Mouse (Mus musculus): ENCODE results near the gene Mtus2. TPM values are rescaled to one million over a fixed set of nuclear protein-coding genes. Genes with fewer than 3 reads are reported as not detected.
A peak's percentile ranks its signal among the peaks of the same experiment; 100 is the strongest.

Mtus2 gene
- polyA plus RNA-seq, 1 experiment: 8.7 TPM

GRCm38 (mm10) chr5:148266841-148267240, 309.7 kb downstream of the Mtus2 start:
- no peak for TF ChIP-seq POLR2A (IDR thresholded peaks at IDR 0.05; ENCODE audit: control insufficient read depth, extremely low read depth, insufficient read depth, low read length, poor library complexity)
- TF ChIP-seq CTCF (IDR thresholded peaks at IDR 0.05; ENCODE audit: borderline replicate concordance, control insufficient read depth, extremely low read depth, insufficient read depth, low read length, poor library complexity): no peak
- H3K27ac ChIP-seq (ENCODE audit: control insufficient read depth, insufficient read depth, low read length): no peak overlapping the region
- H3K4me3 ChIP-seq (ENCODE audit: control insufficient read depth, insufficient read depth, low read length): no peak overlapping the region
- H3K36me3 ChIP-seq (ENCODE audit: control insufficient read depth, insufficient read depth, low read length): no peaks in the 10 kb centered on the region
- peak; percentile 54 for DNase-seq
- H3K4me1 ChIP-seq (replicated peaks; ENCODE audit: control insufficient read depth, insufficient read depth, low read length): peaks cover 16% of the 10 kb centered on the region
- WGBS: 4% methylated on average over 2 of the region's 2 CpGs
- H3K27me3 ChIP-seq (ENCODE audit: control insufficient read depth, insufficient read depth, low read length): peaks cover 9% of the 10 kb centered on the region; the same call in 1 of the 2 replicates

GRCm38 (mm10) chr5:148267446-148267845, 310.3 kb downstream of the Mtus2 start:
- TF ChIP-seq CTCF (IDR thresholded peaks at IDR 0.05; ENCODE audit: borderline replicate concordance, control insufficient read depth, extremely low read depth, insufficient read depth, low read length, poor library complexity): no peak
- no peak for TF ChIP-seq POLR2A (IDR thresholded peaks at IDR 0.05; ENCODE audit: control insufficient read depth, extremely low read depth, insufficient read depth, low read length, poor library complexity)
- H3K27ac ChIP-seq (ENCODE audit: control insufficient read depth, insufficient read depth, low read length): no peak overlapping the region
- H3K27me3 ChIP-seq (ENCODE audit: control insufficient read depth, insufficient read depth, low read length): peaks cover 9% of the 10 kb centered on the region; the same call in 1 of the 2 replicates
- H3K36me3 ChIP-seq (ENCODE audit: control insufficient read depth, insufficient read depth, low read length): no peaks in the 10 kb centered on the region
- 72% methylated on average over 4 of the region's 4 CpGs for WGBS
- no peak overlapping the region for H3K4me3 ChIP-seq (ENCODE audit: control insufficient read depth, insufficient read depth, low read length)
- peaks cover 16% of the 10 kb centered on the region for H3K4me1 ChIP-seq (replicated peaks; ENCODE audit: control insufficient read depth, insufficient read depth, low read length)
- DNase-seq: no peak

- Histone ChIP-seq H3K27ac (ENCODE audit: control insufficient read depth, insufficient read depth, low read length) (no peak overlapping the region), H3K4me1 (replicated peaks; ENCODE audit: control insufficient read depth, insufficient read depth, low read length) (peaks cover 3% of the 10 kb centered on the region), H3K4me3 (ENCODE audit: control insufficient read depth, insufficient read depth, low read length) (no peak overlapping the region), H3K36me3 (ENCODE audit: control insufficient read depth, insufficient read depth, low read length) (no peaks in the 10 kb centered on the region), H3K27me3 (ENCODE audit: control insufficient read depth, insufficient read depth, low read length) (no peaks in the 10 kb centered on the region)
- DNase-seq: no peak
- 92% methylated on average over 6 of the region's 6 CpGs for WGBS
- TF ChIP-seq CTCF (IDR thresholded peaks at IDR 0.05; ENCODE audit: borderline replicate concordance, control insufficient read depth, extremely low read depth, insufficient read depth, low read length, poor library complexity): no peak
- TF ChIP-seq POLR2A (IDR thresholded peaks at IDR 0.05; ENCODE audit: control insufficient read depth, extremely low read depth, insufficient read depth, low read length, poor library complexity): no peak
These were observed 314.9 kb downstream of the Mtus2 start for GRCm38 (mm10) chr5:148272065-148272464.

GRCm38 (mm10) chr5:148272771-148273170, 315.7 kb downstream of the Mtus2 start:
- no peak overlapping the region for H3K4me3 ChIP-seq (ENCODE audit: control insufficient read depth, insufficient read depth, low read length)
- 91% methylated on average over 6 of the region's 6 CpGs for WGBS
- no peaks in the 10 kb centered on the region for H3K4me1 ChIP-seq (replicated peaks; ENCODE audit: control insufficient read depth, insufficient read depth, low read length)
- H3K36me3 ChIP-seq (ENCODE audit: control insufficient read depth, insufficient read depth, low read length): no peaks in the 10 kb centered on the region
- no peak for DNase-seq
- H3K27me3 ChIP-seq (ENCODE audit: control insufficient read depth, insufficient read depth, low read length): no peaks in the 10 kb centered on the region
- TF ChIP-seq POLR2A (IDR thresholded peaks at IDR 0.05; ENCODE audit: control insufficient read depth, extremely low read depth, insufficient read depth, low read length, poor library complexity) (no peak), CTCF (IDR thresholded peaks at IDR 0.05; ENCODE audit: borderline replicate concordance, control insufficient read depth, extremely low read depth, insufficient read depth, low read length, poor library complexity) (no peak)
- no peak overlapping the region for H3K27ac ChIP-seq (ENCODE audit: control insufficient read depth, insufficient read depth, low read length)

GRCm38 (mm10) chr5:148278233-148278632, 321.1 kb downstream of the Mtus2 start:
- 92% methylated on average over 8 of the region's 8 CpGs for WGBS
- Histone ChIP-seq H3K4me1 (replicated peaks; ENCODE audit: control insufficient read depth, insufficient read depth, low read length) (no peaks in the 10 kb centered on the region), H3K36me3 (ENCODE audit: control insufficient read depth, insufficient read depth, low read length) (no peaks in the 10 kb centered on the region), H3K27me3 (ENCODE audit: control insufficient read depth, insufficient read depth, low read length) (no peaks in the 10 kb centered on the region), H3K27ac (ENCODE audit: control insufficient read depth, insufficient read depth, low read length) (no peak overlapping the region), H3K4me3 (ENCODE audit: control insufficient read depth, insufficient read depth, low read length) (no peak overlapping the region)
- DNase-seq: no peak
- no peak for TF ChIP-seq CTCF (IDR thresholded peaks at IDR 0.05; ENCODE audit: borderline replicate concordance, control insufficient read depth, extremely low read depth, insufficient read depth, low read length, poor library complexity)
- no peak for TF ChIP-seq POLR2A (IDR thresholded peaks at IDR 0.05; ENCODE audit: control insufficient read depth, extremely low read depth, insufficient read depth, low read length, poor library complexity)

- Histone ChIP-seq H3K4me3 (ENCODE audit: control insufficient read depth, insufficient read depth, low read length) (no peak overlapping the region), H3K36me3 (ENCODE audit: control insufficient read depth, insufficient read depth, low read length) (no peaks in the 10 kb centered on the region), H3K27ac (ENCODE audit: control insufficient read depth, insufficient read depth, low read length) (no peak overlapping the region), H3K27me3 (ENCODE audit: control insufficient read depth, insufficient read depth, low read length) (no peaks in the 10 kb centered on the region), H3K4me1 (replicated peaks; ENCODE audit: control insufficient read depth, insufficient read depth, low read length) (no peaks in the 10 kb centered on the region)
- 85% methylated on average over 5 of the region's 5 CpGs for WGBS
- DNase-seq: no peak
- no peak for TF ChIP-seq CTCF (IDR thresholded peaks at IDR 0.05; ENCODE audit: borderline replicate concordance, control insufficient read depth, extremely low read depth, insufficient read depth, low read length, poor library complexity)
These were observed 323.2 kb downstream of the Mtus2 start for GRCm38 (mm10) chr5:148280321-148280720.

GRCm38 (mm10) chr5:148282093-148282492, 325.0 kb downstream of the Mtus2 start:
- H3K4me1 ChIP-seq (replicated peaks; ENCODE audit: control insufficient read depth, insufficient read depth, low read length): no peaks in the 10 kb centered on the region
- H3K4me3 ChIP-seq (ENCODE audit: control insufficient read depth, insufficient read depth, low read length): no peak overlapping the region
- no peaks in the 10 kb centered on the region for H3K36me3 ChIP-seq (ENCODE audit: control insufficient read depth, insufficient read depth, low read length)
- no peaks in the 10 kb centered on the region for H3K27me3 ChIP-seq (ENCODE audit: control insufficient read depth, insufficient read depth, low read length)
- no peak for DNase-seq
- WGBS: 90% methylated on average over 6 of the region's 6 CpGs
- TF ChIP-seq POLR2A (IDR thresholded peaks at IDR 0.05; ENCODE audit: control insufficient read depth, extremely low read depth, insufficient read depth, low read length, poor library complexity): no peak
- no peak for TF ChIP-seq CTCF (IDR thresholded peaks at IDR 0.05; ENCODE audit: borderline replicate concordance, control insufficient read depth, extremely low read depth, insufficient read depth, low read length, poor library complexity)
- no peak overlapping the region for H3K27ac ChIP-seq (ENCODE audit: control insufficient read depth, insufficient read depth, low read length)
